Mouse (Mus musculus) kidney, postnatal 0 days (tissue): ENCODE measurements around the gene Zan. TPM values are rescaled to one million over a fixed set of nuclear protein-coding genes. Genes with fewer than 3 reads are reported as not detected.

Experiments
- ATAC-seq: fragments of 200-750 bp; cut with Nextera tagmentation; replicated peaks from 2 replicates; pipeline ENCODE4 v1.8.0; 2017; ENCODE audit warnings: low read depth, moderate number of reproducible peaks, moderate TSS enrichment, moderate library complexity; ENCODE audit not compliant: low FRiP score
- DNase-seq: peaks from one replicate; pipeline ENCODE4 v3.0.0-alpha.2; 2016; ENCODE audit warnings: low spot score
- H3K27ac ChIP-seq: fragments of 300-500 bp; sonication (generic); 2 replicates; pipeline ENCODE4 v1.5.1; 2014; ENCODE audit warnings: mild to moderate bottlenecking
- H3K27me3 ChIP-seq: fragments of 300-500 bp; sonication (generic); 2 replicates; pipeline ENCODE4 v1.6.1; 2014; ENCODE audit warnings: low read length, mixed read lengths; ENCODE audit not compliant: insufficient read depth
- H3K36me3 ChIP-seq: fragments of 300-500 bp; sonication (generic); 2 replicates; pipeline ENCODE4 v1.6.1; 2014; ENCODE audit warnings: low read length, mixed read lengths; ENCODE audit not compliant: insufficient read depth
- H3K4me1 ChIP-seq: fragments of 300-500 bp; sonication (generic); replicated peaks from 2 replicates; pipeline ENCODE4 v1.6.1; 2014; ENCODE audit warnings: antibody characterized with exemption, low read length, mixed read lengths; ENCODE audit not compliant: insufficient read depth
- H3K4me2 ChIP-seq: fragments of 300-500 bp; sonication (generic); 2 replicates; pipeline ENCODE4 v1.6.1; 2014; ENCODE audit warnings: mild to moderate bottlenecking, low read length, moderate library complexity, mixed read lengths
- H3K4me3 ChIP-seq: fragments of 300-500 bp; sonication (generic); replicated peaks from 2 replicates; pipeline ENCODE4 v1.5.1; 2014; ENCODE audit warnings: low read depth, low read length
- H3K9ac ChIP-seq: fragments of 300-500 bp; sonication (generic); 2 replicates; pipeline ENCODE4 v1.6.1; 2014; ENCODE audit warnings: low read depth, low read length
- H3K9me3 ChIP-seq: fragments of 300-500 bp; sonication (generic); replicated peaks from 2 replicates; pipeline ENCODE4 v1.6.1; 2016; ENCODE audit warnings: low read length, inconsistent platforms, mixed read lengths
- CTCF ChIP-seq: IDR thresholded peaks from 2 replicates; pipeline ENCODE4 v1.5.1; 2016; ENCODE audit warnings: antibody characterized with exemption, low read depth, mild to moderate bottlenecking, moderate library complexity
- WGBS: fragments of 180-500 bp; shearing (Covaris S2); extraction: QIAGEN DNeasy Blood & Tissue Kit; methylation state at CpG from one replicate; pipeline ENCODE4 v1.1.7; 2014; 5-methylcytosine and 5-hydroxymethylcytosine counted together
- polyA plus RNA-seq: library from polyadenylated mRNA; unstranded; fragments of >200 nt; fragmentation: Nextera tagmentation; extraction: Ambion mirVana; gene quantifications from 2 replicates; pipeline ENCODE4 v1.2.1, GENCODE M21; 2015

Gene Zan
- polyA plus RNA-seq, 1 experiment from 2014 or later, result 0.16 TPM

DNA sequence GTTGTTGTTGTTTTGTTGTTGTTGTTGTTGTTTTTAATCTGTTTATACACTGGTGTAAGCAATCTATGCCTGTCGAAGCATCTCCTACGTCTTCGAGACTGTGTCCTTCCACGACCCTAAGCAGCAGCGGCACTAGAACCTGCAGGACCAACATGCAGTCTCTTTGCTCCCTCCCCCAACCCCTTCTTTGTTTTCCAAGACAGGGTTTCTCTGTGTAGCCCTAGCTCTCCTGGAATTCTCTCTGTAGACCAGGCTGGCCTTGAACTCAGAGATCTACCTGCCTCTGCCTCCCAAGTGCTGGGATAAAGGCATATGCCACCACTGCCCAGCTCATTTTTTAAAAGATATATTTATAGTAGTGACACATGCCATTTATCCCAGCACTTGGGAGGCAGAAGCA, 133.5 kb downstream of the Zan start:
- Histone ChIP-seq H3K27me3 (no peaks in the 10 kb centered on the region), H3K27ac (no peak overlapping the region), H3K4me3 (no peak overlapping the region), H3K9ac (no peak overlapping the region), H3K4me2 (no peak overlapping the region), H3K4me1 (peaks cover 20% of the 10 kb centered on the region), H3K36me3 (no peaks in the 10 kb centered on the region), H3K9me3 (no peaks in the 10 kb centered on the region)
- DNase-seq (no peak), ATAC-seq (no peak)
- WGBS, result 97% methylated on average over 5 of the region's 5 CpGs
- TF ChIP-seq CTCF, result no peak

DNA sequence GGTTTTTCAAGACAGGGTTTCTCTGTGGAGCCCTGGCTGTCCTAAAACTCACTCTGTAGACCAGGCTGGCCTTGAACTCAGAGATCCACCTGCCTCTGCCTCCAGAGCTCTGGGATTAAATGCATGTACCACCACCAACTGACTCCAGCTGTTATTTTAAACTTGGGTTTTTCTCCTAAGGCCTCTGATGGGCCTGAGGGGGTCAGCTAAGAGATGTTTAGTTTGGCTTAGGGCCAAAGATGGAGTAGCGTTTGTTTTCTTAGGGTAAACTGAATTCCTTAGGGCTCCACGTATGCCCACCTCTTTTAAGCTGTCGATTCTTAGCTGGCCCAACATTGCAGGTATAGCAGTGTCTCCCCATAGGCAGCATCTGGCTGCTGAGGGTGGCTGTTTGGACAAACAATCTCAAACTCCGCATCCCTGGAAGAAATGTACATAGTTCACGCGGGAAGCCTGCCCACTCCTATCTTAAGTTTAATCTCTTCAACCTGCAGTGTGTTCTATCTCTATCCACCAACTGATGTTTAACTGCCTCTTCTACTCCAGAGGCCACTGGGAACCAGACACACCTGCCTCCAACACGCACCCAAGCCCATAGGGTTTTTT, 134.4 kb downstream of the Zan start:
- 45% methylated on average over 7 of the region's 7 CpGs for WGBS
- DNase-seq, result no peak

DNA sequence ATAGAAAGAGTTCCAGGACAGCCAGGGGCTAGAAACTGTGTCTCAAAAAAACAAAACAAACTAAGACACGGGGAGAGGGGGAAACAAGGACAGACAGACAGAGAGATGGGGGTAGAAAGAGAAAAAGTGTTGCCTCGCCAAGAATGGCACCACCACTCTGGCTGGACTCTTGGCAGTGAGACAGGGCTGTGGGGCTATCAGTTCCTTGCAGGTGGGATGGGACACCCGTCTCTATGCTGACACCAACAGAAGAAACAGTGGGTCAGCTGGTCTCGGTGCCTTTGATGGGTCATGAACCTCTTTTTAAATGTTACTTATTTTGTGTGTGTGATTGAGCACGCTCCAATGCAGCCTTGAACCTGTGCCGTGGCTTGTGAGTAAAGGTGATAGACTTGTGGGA, 136.6 kb downstream of the Zan start:
- no peak for TF ChIP-seq CTCF

More for the DNA sequence above, 134.4 kb downstream of the Zan start:
- Histone ChIP-seq H3K9me3 (no peaks in the 10 kb centered on the region), H3K4me3 (no peak overlapping the region), H3K4me2 (no peak overlapping the region), H3K27me3 (no peaks in the 10 kb centered on the region), H3K4me1 (peaks cover 17% of the 10 kb centered on the region), H3K36me3 (no peaks in the 10 kb centered on the region), H3K27ac (no peak overlapping the region), H3K9ac (no peak overlapping the region)
- no peak for TF ChIP-seq CTCF
- ATAC-seq, result no peak

DNA sequence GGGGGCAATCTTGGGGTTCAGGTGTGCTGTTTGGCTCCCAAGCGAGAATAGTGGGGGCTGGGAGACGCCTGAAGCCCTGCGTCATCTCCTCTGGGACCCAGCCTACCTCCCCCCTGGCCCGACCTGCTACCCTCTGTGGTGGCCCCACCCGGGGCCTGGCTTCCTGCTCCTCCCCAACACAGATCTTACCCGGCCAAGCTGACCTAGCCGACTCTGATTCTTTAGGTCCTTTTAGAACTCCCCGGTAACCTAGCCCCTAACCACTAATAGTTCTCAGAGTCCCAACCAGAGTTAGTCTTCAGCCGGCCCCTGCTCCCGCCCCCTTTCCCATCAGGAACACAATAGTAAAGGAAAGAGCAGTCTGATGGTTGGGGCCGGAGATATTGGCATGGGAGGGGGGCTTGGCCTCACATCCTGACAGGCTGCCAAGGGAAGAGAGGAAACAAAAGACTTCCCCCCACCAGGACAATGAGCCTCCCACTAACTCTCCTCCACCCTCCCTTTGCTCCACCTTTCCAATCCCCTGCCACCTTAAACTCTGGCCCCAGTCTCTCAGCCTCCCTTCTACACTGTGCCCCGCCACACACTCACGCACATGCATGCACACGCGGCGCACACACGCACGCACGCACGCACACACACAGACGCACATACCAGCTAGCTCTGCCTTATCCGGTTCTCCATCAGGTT, 137.4 kb downstream of the Zan start:
- Histone ChIP-seq H3K36me3 (no peaks in the 10 kb centered on the region), H3K9ac (peak overlapping the region; percentile 59), H3K4me3 (peak overlapping the region; percentile 34), H3K27me3 (no peaks in the 10 kb centered on the region), H3K9me3 (no peaks in the 10 kb centered on the region), H3K4me1 (peaks cover 10% of the 10 kb centered on the region), H3K27ac (peak overlapping the region; percentile 91), H3K4me2 (peak overlapping the region; percentile 81)
- ATAC-seq (peak; percentile 48), DNase-seq (peak; percentile 71)
- TF ChIP-seq CTCF, result no peak
- WGBS, result 9% methylated on average over 22 of the region's 22 CpGs

More for the DNA sequence above, 136.6 kb downstream of the Zan start:
- ATAC-seq (no peak), DNase-seq (no peak)
- peak overlapping the region; percentile 91 for H3K27ac ChIP-seq
- 66% methylated on average over 6 of the region's 6 CpGs for WGBS
- no peaks in the 10 kb centered on the region for H3K9me3 ChIP-seq
- H3K9ac ChIP-seq, result no peak overlapping the region
- peaks cover 10% of the 10 kb centered on the region for H3K4me1 ChIP-seq
- H3K4me2 ChIP-seq, result no peak overlapping the region
- H3K27me3 ChIP-seq, result no peaks in the 10 kb centered on the region
- no peaks in the 10 kb centered on the region for H3K36me3 ChIP-seq
- no peak overlapping the region for H3K4me3 ChIP-seq

DNA sequence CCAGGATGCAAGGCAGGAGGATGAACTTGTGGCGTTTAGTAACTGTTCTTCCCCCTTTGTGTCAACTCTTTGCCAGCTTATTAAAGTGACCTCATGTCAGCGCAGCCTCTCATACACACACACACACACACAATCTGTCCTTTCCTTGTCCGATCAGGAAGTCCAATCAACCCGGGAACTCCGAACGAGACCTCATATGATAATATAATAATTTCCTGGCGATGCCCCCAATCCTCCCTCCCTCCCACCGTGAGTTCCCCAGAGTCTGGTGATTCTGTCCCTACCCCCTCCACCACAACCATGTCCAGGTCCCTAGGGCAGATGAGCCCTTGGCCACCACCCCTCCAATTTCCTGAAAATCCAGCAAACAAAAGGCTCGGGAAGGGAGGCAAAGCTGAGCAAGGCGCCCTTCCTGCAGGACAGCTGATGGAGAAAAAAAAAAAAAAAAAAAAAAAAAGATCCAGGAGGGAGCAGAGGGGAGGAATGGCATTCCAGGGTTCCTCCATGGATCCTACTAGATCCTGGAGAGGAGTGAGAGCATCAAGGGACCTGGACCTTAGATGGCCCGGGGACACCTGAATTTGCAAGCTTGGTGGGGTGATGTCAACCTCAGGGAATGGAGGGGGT, 138.1 kb downstream of the Zan start:
- Histone ChIP-seq H3K36me3 (no peaks in the 10 kb centered on the region), H3K27ac (peak overlapping the region; percentile 91), H3K9me3 (no peaks in the 10 kb centered on the region), H3K4me3 (peak overlapping the region; percentile 34), H3K4me2 (peak overlapping the region; percentile 81), H3K4me1 (peaks cover 10% of the 10 kb centered on the region), H3K9ac (peak overlapping the region; percentile 59), H3K27me3 (no peaks in the 10 kb centered on the region)
- no peak for TF ChIP-seq CTCF
- WGBS, result under 1% methylated on average over 11 of the region's 11 CpGs
- ATAC-seq, result peak; percentile 35
- DNase-seq, result peak; percentile 72

DNA sequence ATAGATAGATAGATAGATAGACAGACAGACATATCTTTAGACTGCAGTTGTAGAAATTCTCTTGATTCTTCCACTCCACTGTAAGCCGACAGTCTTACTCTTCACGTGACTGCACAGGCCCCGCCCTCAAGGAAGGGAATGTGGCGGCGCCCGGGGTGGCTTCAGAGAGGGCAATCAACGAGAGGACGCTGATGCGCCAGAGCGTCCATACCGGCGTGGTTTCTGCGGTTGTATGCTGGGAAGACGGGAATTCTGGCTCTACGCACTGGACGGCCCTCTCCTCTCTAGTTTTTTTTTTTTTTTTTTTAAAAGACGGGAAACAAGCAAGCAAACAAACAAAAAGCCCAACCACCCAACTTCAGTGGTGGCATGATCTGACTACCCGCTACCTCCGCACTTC, 138.6 kb downstream of the Zan start:
- Histone ChIP-seq H3K27ac (peak overlapping the region; percentile 91), H3K9ac (peak overlapping the region; percentile 59), H3K4me2 (peak overlapping the region; percentile 81), H3K4me3 (peak overlapping the region; percentile 34), H3K9me3 (no peaks in the 10 kb centered on the region), H3K27me3 (no peaks in the 10 kb centered on the region), H3K4me1 (peaks cover 10% of the 10 kb centered on the region), H3K36me3 (no peaks in the 10 kb centered on the region)
- DNase-seq (peak; percentile 97), ATAC-seq (peak; percentile 72)
- no peak for TF ChIP-seq CTCF
- under 1% methylated on average over 19 of the region's 19 CpGs for WGBS
